Mouse (Mus musculus) stomach, embryonic 16.5 days (tissue): ENCODE results near the gene Tinagl1. TPM values are rescaled to one million over a fixed set of nuclear protein-coding genes. Genes with fewer than 3 reads are reported as not detected.

Source experiments
- ATAC-seq: fragments of 200-750 bp; cut with Nextera tagmentation; 2 replicates; pipeline ENCODE4 v1.8.0; 2017; ENCODE audit warnings: moderate number of reproducible peaks, moderate TSS enrichment; ENCODE audit not compliant: insufficient read depth, low FRiP score
- H3K27ac ChIP-seq: fragments of 300-500 bp; sonication (generic); 2 replicates; pipeline ENCODE4 v1.5.1; 2014; ENCODE audit warnings: low read length
- H3K27me3 ChIP-seq: fragments of 300-500 bp; sonication (generic); 2 replicates; pipeline ENCODE4 v1.6.1; 2014; ENCODE audit warnings: low read length, control low read depth, mixed read lengths; ENCODE audit not compliant: control insufficient read depth, insufficient read depth
- H3K36me3 ChIP-seq: fragments of 300-500 bp; sonication (generic); 2 replicates; pipeline ENCODE4 v1.6.1; 2014; ENCODE audit warnings: low read length; ENCODE audit not compliant: control insufficient read depth, insufficient read depth
- H3K4me1 ChIP-seq: fragments of 300-500 bp; sonication (generic); 2 replicates; pipeline ENCODE4 v1.6.1; 2014; ENCODE audit warnings: low read length, control low read depth, mixed read lengths; ENCODE audit not compliant: control insufficient read depth, insufficient read depth
- H3K4me2 ChIP-seq: fragments of 300-500 bp; sonication (generic); 2 replicates; pipeline ENCODE4 v1.6.1; 2014; ENCODE audit warnings: low read depth, low read length, mixed read lengths
- H3K4me3 ChIP-seq: fragments of 300-500 bp; sonication (generic); replicated peaks from 2 replicates; pipeline ENCODE4 v1.5.1; 2014; ENCODE audit warnings: mild to moderate bottlenecking, low read length
- H3K9ac ChIP-seq: fragments of 300-500 bp; sonication (generic); 2 replicates; pipeline ENCODE4 v1.6.1; 2014; ENCODE audit warnings: low read length
- H3K9me3 ChIP-seq: fragments of 300-500 bp; sonication (generic); replicated peaks from 2 replicates; pipeline ENCODE4 v1.6.1; 2016; ENCODE audit warnings: low read length, control low read depth; ENCODE audit not compliant: control insufficient read depth
- whole genome bisulfite sequencing: fragments of 180-500 bp; shearing (Covaris S2); extraction: QIAGEN DNeasy Blood & Tissue Kit; methylation state at CpG from one replicate; pipeline ENCODE4 v1.1.7; 2014; 5-methylcytosine and 5-hydroxymethylcytosine counted together
- polyA plus RNA-seq: library from polyadenylated mRNA; unstranded; fragments of >200 nt; fragmentation: Nextera tagmentation; extraction: Ambion mirVana; gene quantifications from 2 replicates; pipeline ENCODE4 v1.2.1, GENCODE M21; 2015

Gene Tinagl1
- polyA plus RNA-seq, 1 experiment from 2014 or later: 62.7 TPM

GRCm38 (mm10) chr4:130139214-130139492, 35.8 kb downstream of the Tinagl1 start, which contains the start of gene Hcrtr1:
Gene Hcrtr1 (minus strand): TSS chr4:130139359.
- Histone ChIP-seq H3K27me3 (peaks cover 27% of the 10 kb centered on the region), H3K27ac (no peak within 1 kb of the TSS), H3K9ac (peak within 1 kb of the TSS; percentile 46), H3K4me3 (peak within 1 kb of the TSS; percentile 36), H3K4me1 (peaks cover 10% of the 10 kb centered on the region), H3K9me3 (no peaks in the 10 kb centered on the region), H3K4me2 (peak within 1 kb of the TSS; percentile 52), H3K36me3 (no peaks in the 10 kb centered on the region)
- ATAC-seq: no peak
- WGBS: 3% methylated on average over 15 of the region's 15 CpGs

- Histone ChIP-seq H3K9me3 (no peaks in the 10 kb centered on the region), H3K36me3 (no peaks in the 10 kb centered on the region), H3K4me3 (peak overlapping the region; percentile 36), H3K27ac (no peak overlapping the region), H3K4me2 (peak overlapping the region; percentile 52), H3K9ac (peak overlapping the region; percentile 46), H3K27me3 (peaks cover 27% of the 10 kb centered on the region), H3K4me1 (peaks cover 10% of the 10 kb centered on the region)
- peak; percentile 66; the same call in 1 of the 2 replicates for ATAC-seq
- WGBS: under 1% methylated on average over 57 of the region's 57 CpGs
Observed at GRCm38 (mm10) chr4:130138441-130139213, 36.3 kb downstream of the Tinagl1 start.

- ATAC-seq: no peak
- Histone ChIP-seq H3K4me1 (peaks cover 11% of the 10 kb centered on the region), H3K36me3 (no peaks in the 10 kb centered on the region), H3K9me3 (no peaks in the 10 kb centered on the region), H3K27ac (no peak overlapping the region), H3K4me3 (no peak overlapping the region), H3K27me3 (peaks cover 6% of the 10 kb centered on the region; the same call in 1 of the 2 replicates), H3K4me2 (no peak overlapping the region), H3K9ac (no peak overlapping the region)
- 50% methylated on average over 6 of the region's 6 CpGs for WGBS
Observed at GRCm38 (mm10) chr4:130133399-130133798, 41.5 kb downstream of the Tinagl1 start.

GRCm38 (mm10) chr4:130131448-130132105, 43.3 kb downstream of the Tinagl1 start:
- 86% methylated on average over 7 of the region's 7 CpGs for WGBS
- Histone ChIP-seq H3K36me3 (no peaks in the 10 kb centered on the region), H3K4me1 (peaks cover 7% of the 10 kb centered on the region; the same call in 1 of the 2 replicates), H3K9ac (no peak overlapping the region), H3K4me2 (no peak overlapping the region), H3K4me3 (no peak overlapping the region), H3K27me3 (no peaks in the 10 kb centered on the region), H3K9me3 (no peaks in the 10 kb centered on the region), H3K27ac (peak overlapping the region; percentile 78)
- peak; percentile 7; the same call in 1 of the 2 replicates for ATAC-seq

GRCm38 (mm10) chr4:130130641-130131350, 44.1 kb downstream of the Tinagl1 start:
- H3K27me3 ChIP-seq: no peaks in the 10 kb centered on the region
- peak; percentile 76 for ATAC-seq
- H3K9me3 ChIP-seq: no peaks in the 10 kb centered on the region
- H3K4me1 ChIP-seq: peaks cover 7% of the 10 kb centered on the region; the same call in 1 of the 2 replicates
- WGBS: 49% methylated on average over 13 of the region's 13 CpGs
- 0 out of 2 replicates have a peak overlapping the region, but pooled peaks have one; percentile 43 for H3K9ac ChIP-seq
- H3K36me3 ChIP-seq: no peaks in the 10 kb centered on the region
- H3K4me2 ChIP-seq: no peak overlapping the region
- H3K4me3 ChIP-seq: no peak overlapping the region
- peak overlapping the region; percentile 78 for H3K27ac ChIP-seq

- WGBS: 78% methylated on average over 10 of the region's 10 CpGs
- H3K4me2 ChIP-seq: no peak overlapping the region
- no peaks in the 10 kb centered on the region for H3K27me3 ChIP-seq
- peaks cover 7% of the 10 kb centered on the region; the same call in 1 of the 2 replicates for H3K4me1 ChIP-seq
- no peak for ATAC-seq
- 0 out of 2 replicates have a peak, but pooled peaks cover under 1% of the 10 kb centered on the region for H3K36me3 ChIP-seq
- no peaks in the 10 kb centered on the region for H3K9me3 ChIP-seq
- H3K27ac ChIP-seq: no peak overlapping the region
- H3K9ac ChIP-seq: no peak overlapping the region
- H3K4me3 ChIP-seq: no peak overlapping the region
Observed at GRCm38 (mm10) chr4:130130082-130130481, 44.8 kb downstream of the Tinagl1 start.

- Histone ChIP-seq H3K4me2 (no peak overlapping the region), H3K36me3 (0 out of 2 replicates have a peak, but pooled peaks cover 3% of the 10 kb centered on the region), H3K9ac (no peak overlapping the region), H3K4me1 (peaks cover 7% of the 10 kb centered on the region; the same call in 1 of the 2 replicates), H3K4me3 (no peak overlapping the region), H3K27ac (no peak overlapping the region), H3K9me3 (no peaks in the 10 kb centered on the region), H3K27me3 (no peaks in the 10 kb centered on the region)
- ATAC-seq: no peak
- WGBS: 79% methylated on average over 5 of the region's 5 CpGs
Observed at GRCm38 (mm10) chr4:130128907-130129306, 46.0 kb downstream of the Tinagl1 start.

GRCm38 (mm10) chr4:130125935-130126334, 49.0 kb downstream of the Tinagl1 start:
- Histone ChIP-seq H3K36me3 (peaks cover 3% of the 10 kb centered on the region; the same call in 1 of the 2 replicates), H3K4me3 (no peak overlapping the region), H3K9ac (no peak overlapping the region), H3K9me3 (no peaks in the 10 kb centered on the region), H3K27me3 (no peaks in the 10 kb centered on the region), H3K4me1 (peaks cover 7% of the 10 kb centered on the region; the same call in 1 of the 2 replicates), H3K4me2 (no peak overlapping the region), H3K27ac (no peak overlapping the region)
- ATAC-seq: no peak
- 78% methylated on average over 5 of the region's 5 CpGs for WGBS
